Mouse (Mus musculus) lung, adult 2 months (tissue): ENCODE data around the gene Tctn1.

Experiments used
- CTCF ChIP-seq: fragments of 200-500 bp; IDR thresholded peaks from 2 replicates; pipeline ENCODE4 v1.5.1; 2011; ENCODE audit warnings: mild to moderate bottlenecking, low read length, control low read depth; ENCODE audit not compliant: insufficient read depth
- POLR2A ChIP-seq: fragments of 200-500 bp; IDR thresholded peaks from 2 replicates; pipeline ENCODE4 v1.6.1; 2011; ENCODE audit warnings: low read depth, mild to moderate bottlenecking, control low read depth, low read length, borderline replicate concordance; ENCODE audit errors: extremely low read depth

GRCm38 (mm10) chr5:122294219-122294735 lies 30.0 kb upstream of the Tctn1 start:
- TF ChIP-seq POLR2A (no peak), CTCF (no peak)
